Mouse (Mus musculus) intestine, postnatal 0 days (tissue): ENCODE results near the gene 0610012G03Rik. TPM values are rescaled to one million over a fixed set of nuclear protein-coding genes. Genes with fewer than 3 reads are reported as not detected.
A peak's percentile ranks its signal among the peaks of the same experiment; 100 is the strongest.

ENCODE experiments used
- ATAC-seq: fragments of 200-750 bp; cut with Nextera tagmentation; 2 replicates; pipeline ENCODE4 v1.8.0; 2017; ENCODE audit warnings: mild to moderate bottlenecking, moderate TSS enrichment, moderate library complexity
- H3K27ac ChIP-seq: fragments of 300-500 bp; sonication (generic); 2 replicates; pipeline ENCODE4 v1.5.1; 2014; ENCODE audit warnings: mild to moderate bottlenecking, low read depth, low read length, moderate library complexity
- H3K27me3 ChIP-seq: fragments of 300-500 bp; sonication (generic); replicated peaks from 2 replicates; pipeline ENCODE4 v1.6.1; 2014; ENCODE audit warnings: low read length, mixed read lengths; ENCODE audit not compliant: control insufficient read depth, insufficient read depth
- H3K36me3 ChIP-seq: fragments of 300-500 bp; sonication (generic); 2 replicates; pipeline ENCODE4 v1.6.1; 2014; ENCODE audit warnings: mild to moderate bottlenecking, moderate library complexity; ENCODE audit not compliant: control insufficient read depth, insufficient read depth
- H3K4me1 ChIP-seq: fragments of 300-500 bp; sonication (generic); replicated peaks from 2 replicates; pipeline ENCODE4 v1.6.1; 2014; ENCODE audit warnings: antibody characterized with exemption, low read length, mixed read lengths; ENCODE audit not compliant: control insufficient read depth, insufficient read depth
- H3K4me2 ChIP-seq: fragments of 300-500 bp; sonication (generic); replicated peaks from 2 replicates; pipeline ENCODE4 v1.6.1; 2014; ENCODE audit warnings: low read depth, mild to moderate bottlenecking, moderate library complexity
- H3K4me3 ChIP-seq: fragments of 300-500 bp; sonication (generic); 2 replicates; pipeline ENCODE4 v1.5.1; 2014; ENCODE audit warnings: low read depth, low read length
- H3K9ac ChIP-seq: fragments of 300-500 bp; sonication (generic); 2 replicates; pipeline ENCODE4 v1.6.1; 2014; ENCODE audit warnings: mild to moderate bottlenecking, low read depth, low read length
- H3K9me3 ChIP-seq: fragments of 300-500 bp; sonication (generic); 2 replicates; pipeline ENCODE4 v1.6.1; 2016; ENCODE audit warnings: mixed run types; ENCODE audit not compliant: control insufficient read depth
- CTCF ChIP-seq: sonication (generic); IDR thresholded peaks from 2 replicates; pipeline ENCODE4 v1.5.1; 2016; ENCODE audit warnings: low read depth, mild to moderate bottlenecking, control low read depth, antibody characterized with exemption, moderate library complexity
- WGBS: fragments of 180-500 bp; shearing (Covaris S2); extraction: QIAGEN DNeasy Blood & Tissue Kit; methylation state at CpG from one replicate; pipeline ENCODE4 v1.1.7; 2014; 5-methylcytosine and 5-hydroxymethylcytosine counted together
- polyA plus RNA-seq: library from polyadenylated mRNA; unstranded; fragments of >200 nt; fragmentation: Nextera tagmentation; extraction: Ambion mirVana; gene quantifications from 2 replicates; pipeline ENCODE4 v1.2.1, GENCODE M21; 2015

0610012G03Rik gene
- polyA plus RNA-seq, 1 experiment from 2014 or later: 214 TPM

GRCm38 (mm10) chr16:31945372-31945771 is 2.9 kb downstream of the 0610012G03Rik start:
- no peak overlapping the region for H3K4me3 ChIP-seq
- no peak overlapping the region for H3K27ac ChIP-seq
- H3K4me1 ChIP-seq: 0 out of 2 replicates have a peak, but pooled peaks cover 3% of the 10 kb centered on the region
- 0 out of 2 replicates have a peak, but pooled peaks cover 10% of the 10 kb centered on the region for H3K36me3 ChIP-seq
- 87% methylated on average over 6 of the region's 6 CpGs for WGBS
- TF ChIP-seq CTCF: no peak
- 0 out of 2 replicates have a peak overlapping the region, but pooled peaks have one; percentile 88 for H3K4me2 ChIP-seq
- H3K9me3 ChIP-seq: no peaks in the 10 kb centered on the region
- H3K27me3 ChIP-seq: no peaks in the 10 kb centered on the region
- H3K9ac ChIP-seq: no peak overlapping the region
- ATAC-seq: no peak

- H3K9ac ChIP-seq: no peak overlapping the region
- H3K36me3 ChIP-seq: 0 out of 2 replicates have a peak, but pooled peaks cover 9% of the 10 kb centered on the region
- no peak for TF ChIP-seq CTCF
- WGBS: 86% methylated on average over 12 of the region's 12 CpGs
- no peak overlapping the region for H3K4me3 ChIP-seq
- no peak for ATAC-seq
- H3K27me3 ChIP-seq: no peaks in the 10 kb centered on the region
- no peak overlapping the region for H3K27ac ChIP-seq
- no peak overlapping the region for H3K4me2 ChIP-seq
- 0 out of 2 replicates have a peak, but pooled peaks cover 3% of the 10 kb centered on the region for H3K4me1 ChIP-seq
- H3K9me3 ChIP-seq: no peaks in the 10 kb centered on the region
Observed at GRCm38 (mm10) chr16:31944698-31945255, 3.5 kb downstream of the 0610012G03Rik start.

- ATAC-seq: peak; percentile 8; the same call in 1 of the 2 replicates
- WGBS: 3% methylated on average over 10 of the region's 10 CpGs
- no peaks in the 10 kb centered on the region for H3K27me3 ChIP-seq
- TF ChIP-seq CTCF: peak; percentile 92
- H3K4me3 ChIP-seq: no peak overlapping the region
- H3K9me3 ChIP-seq: no peaks in the 10 kb centered on the region
- peak overlapping the region; percentile 24; the same call in 1 of the 2 replicates for H3K4me2 ChIP-seq
- H3K4me1 ChIP-seq: 0 out of 2 replicates have a peak, but pooled peaks cover 3% of the 10 kb centered on the region
- 0 out of 2 replicates have a peak, but pooled peaks cover 9% of the 10 kb centered on the region for H3K36me3 ChIP-seq
- no peak overlapping the region for H3K27ac ChIP-seq
- H3K9ac ChIP-seq: no peak overlapping the region
Observed at GRCm38 (mm10) chr16:31943980-31944379, 4.3 kb downstream of the 0610012G03Rik start.

- H3K4me1 ChIP-seq: no peaks in the 10 kb centered on the region
- no peak overlapping the region for H3K4me2 ChIP-seq
- no peak for ATAC-seq
- peaks cover 7% of the 10 kb centered on the region for H3K27me3 ChIP-seq
- no peak overlapping the region for H3K4me3 ChIP-seq
- WGBS: 67% methylated on average over 2 of the region's 2 CpGs
- H3K27ac ChIP-seq: no peak overlapping the region
- no peak for TF ChIP-seq CTCF
- H3K9me3 ChIP-seq: no peaks in the 10 kb centered on the region
- no peak overlapping the region for H3K9ac ChIP-seq
- 0 out of 2 replicates have a peak, but pooled peaks cover 9% of the 10 kb centered on the region for H3K36me3 ChIP-seq
Observed at GRCm38 (mm10) chr16:31940586-31940985, 7.7 kb downstream of the 0610012G03Rik start.

GRCm38 (mm10) chr16:31938856-31939255 is 9.4 kb downstream of the 0610012G03Rik start:
- Histone ChIP-seq H3K4me3 (no peak overlapping the region), H3K27me3 (peaks cover 21% of the 10 kb centered on the region), H3K4me1 (0 out of 2 replicates have a peak, but pooled peaks cover 3% of the 10 kb centered on the region), H3K27ac (no peak overlapping the region), H3K36me3 (no peaks in the 10 kb centered on the region), H3K9me3 (no peaks in the 10 kb centered on the region), H3K4me2 (no peak overlapping the region), H3K9ac (no peak overlapping the region)
- no peak for TF ChIP-seq CTCF
- 71% methylated on average over 6 of the region's 6 CpGs for WGBS
- no peak for ATAC-seq

- no peaks in the 10 kb centered on the region for H3K36me3 ChIP-seq
- H3K9ac ChIP-seq: no peak overlapping the region
- 89% methylated on average over 4 of the region's 4 CpGs for WGBS
- ATAC-seq: no peak
- peak; percentile 25 for TF ChIP-seq CTCF
- H3K4me1 ChIP-seq: 0 out of 2 replicates have a peak, but pooled peaks cover 4% of the 10 kb centered on the region
- peaks cover 24% of the 10 kb centered on the region for H3K27me3 ChIP-seq
- H3K4me3 ChIP-seq: no peak overlapping the region
- no peak overlapping the region for H3K27ac ChIP-seq
- H3K9me3 ChIP-seq: no peaks in the 10 kb centered on the region
- no peak overlapping the region for H3K4me2 ChIP-seq
Observed at GRCm38 (mm10) chr16:31936568-31936967, 11.7 kb downstream of the 0610012G03Rik start.
